Mouse (Mus musculus): ENCODE data around the gene Acoxl.

DNA sequence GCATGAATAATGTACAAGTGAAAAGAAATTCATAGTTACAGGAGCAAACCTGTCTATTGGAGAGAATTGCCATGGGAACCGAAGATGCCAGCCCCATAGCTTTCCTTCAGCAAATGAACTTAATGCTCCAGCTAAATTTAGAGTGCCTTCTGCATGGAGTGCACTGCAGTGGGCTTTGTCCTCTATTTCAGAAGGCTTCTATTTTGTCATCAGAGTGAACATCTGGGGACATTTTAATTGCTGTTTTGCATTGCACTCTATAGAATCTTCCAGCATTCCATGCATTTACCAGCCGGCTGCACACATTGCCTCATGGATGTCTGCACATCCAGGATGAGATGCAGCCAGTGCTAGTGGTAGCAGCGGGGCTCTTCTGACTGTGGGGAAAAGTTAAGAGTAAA lies 94.9 kb downstream of the Acoxl start:
- TF ChIP-seq TAL1 (IDR thresholded peaks at IDR 0.05; ENCODE audit: low read length) (no peak), GATA1 (IDR thresholded peaks at IDR 0.05; ENCODE audit: low read length) (no peak)

Measured in erythroblast, embryonic 14.5 days (primary cell).